27 mouse cellular contexts compared by ENCODE assay signal in the genomic region with DNA sequence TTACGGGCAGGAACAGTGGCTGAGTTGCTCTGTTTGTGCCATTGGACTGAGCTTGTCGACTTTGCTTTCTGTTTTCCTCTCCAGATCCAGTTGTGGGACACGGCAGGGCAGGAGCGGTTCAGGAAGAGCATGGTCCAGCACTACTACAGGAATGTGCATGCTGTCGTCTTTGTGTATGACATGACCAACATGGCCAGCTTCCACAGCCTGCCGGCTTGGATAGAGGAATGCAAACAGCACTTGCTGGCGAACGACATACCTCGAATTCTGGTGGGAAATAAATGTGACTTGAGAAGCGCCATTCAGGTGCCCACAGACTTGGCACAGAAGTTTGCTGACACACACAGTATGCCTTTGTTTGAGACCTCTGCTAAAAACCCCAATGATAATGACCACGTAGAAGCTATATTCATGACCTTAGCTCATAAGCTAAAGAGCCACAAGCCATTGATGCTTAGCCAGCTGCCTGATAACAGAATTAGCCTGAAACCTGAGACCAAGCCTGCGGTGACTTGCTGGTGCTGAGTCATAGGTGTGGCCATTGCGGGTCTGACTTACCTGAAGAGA. TPM values are rescaled to one million over a fixed set of nuclear protein-coding genes. Genes with fewer than 3 reads are reported as not detected.
DNase-seq lines count a peak whose midpoint lies in the region; ATAC-seq lines count a peak whose summit lies in the region.
"Had no signal": no experiment of that assay in that cellular context is flagged by ENCODE, and none has a peak within 500 bp of the region (broad histone marks: within the 10 kb centered on the region; RNA-seq: fewer than 3 reads in every experiment).

No protein-coding gene starts in this region.

- no peaks in the 10 kb centered on the region for H3K4me1 ChIP-seq in heart, embryonic 10.5 days
- peaks cover 4 to 14% of the 10 kb centered on the region in 2 experiments for H3K4me1 ChIP-seq in heart, embryonic 14.5 days (ENCODE audit: control insufficient read depth in 2 of 2, insufficient read depth in 2 of 2, low read length in 2 of 2)
- H3K4me1 ChIP-seq: forebrain, embryonic 10.5 days; kidney, embryonic 15.5 days; limb, embryonic 15.5 days had no signal

- DNase-seq in heart, embryonic 10.5 days (ENCODE audit: low spot score), result peak; percentile 75
- no peak for DNase-seq in heart, adult 11 months
- peak; percentile 21 for DNase-seq in lung, postnatal 36 days
- DNase-seq in lung, postnatal 25 days (ENCODE audit: low spot score), result no peak
- DNase-seq in heart, postnatal 4 days, result peak; percentile 17
- DNase-seq in cerebellum, adult 9-10 months, result no peak
- DNase-seq: adrenal gland, adult 8-10 months; B cell, adult 2 months; cerebellum, adult 11-12 months; cerebellum, postnatal 14 days; forebrain, postnatal 0 days; kidney, adult 11 months; kidney, postnatal 4 days; layer of hippocampus, adult 9-11 months; left cerebral cortex, postnatal 4 days; thymus, postnatal 25 days had no signal

- H3K9me3 ChIP-seq in heart, embryonic 10.5 days, result no peaks in the 10 kb centered on the region
- H3K9me3 ChIP-seq in heart, embryonic 14.5 days (ENCODE audit: control insufficient read depth, low read length), result no peaks in the 10 kb centered on the region
- H3K9me3 ChIP-seq: forebrain, embryonic 10.5 days; kidney, embryonic 15.5 days; limb, embryonic 15.5 days; neural tube, embryonic 13.5 days had no signal

- H3K9ac ChIP-seq in heart, embryonic 14.5 days (ENCODE audit: low read length), result no peak overlapping the region
- H3K9ac ChIP-seq: forebrain, postnatal 0 days; kidney, embryonic 15.5 days; limb, embryonic 15.5 days; liver, embryonic 14.5 days; neural tube, embryonic 13.5 days had no signal

- peaks cover 19% of the 10 kb centered on the region for H3K36me3 ChIP-seq in heart, embryonic 10.5 days
- H3K36me3 ChIP-seq in heart, embryonic 14.5 days (ENCODE audit: control insufficient read depth, insufficient read depth, low read length), result peaks cover 32% of the 10 kb centered on the region

- H3K4me3 ChIP-seq in heart, embryonic 10.5 days, result no peak overlapping the region
- H3K4me3 ChIP-seq in heart, embryonic 14.5 days (ENCODE audit: control insufficient read depth in 1 of 2, insufficient read depth in 1 of 2, low read depth in 1 of 2, low read length in 2 of 2), result no peak overlapping the region
- H3K4me3 ChIP-seq: forebrain, embryonic 10.5 days; kidney, embryonic 15.5 days; limb, embryonic 15.5 days; myocyte; neural tube, embryonic 13.5 days had no signal

- no peak for ATAC-seq in heart, embryonic 14.5 days (ENCODE audit: insufficient number of reproducible peaks, insufficient read depth, low FRiP score, low read depth)
- ATAC-seq: activated CD4-positive, CD25-positive, alpha-beta regulatory T cell, adult 4 months; forebrain, postnatal 0 days; hindbrain, embryonic 16.5 days; midbrain, embryonic 16.5 days had no signal

- no peak overlapping the region for H3K4me2 ChIP-seq in heart, embryonic 14.5 days (ENCODE audit: low read length)
- H3K4me2 ChIP-seq: kidney, embryonic 15.5 days; limb, embryonic 15.5 days; neural tube, embryonic 13.5 days had no signal

- H3K27me3 ChIP-seq in heart, embryonic 10.5 days (ENCODE audit: insufficient read depth, poor library complexity, severe bottlenecking), result no peaks in the 10 kb centered on the region
- H3K27me3 ChIP-seq in heart, embryonic 14.5 days (ENCODE audit: control insufficient read depth, insufficient read depth, low read length), result no peaks in the 10 kb centered on the region
- H3K27me3 ChIP-seq: CH12.LX; kidney, embryonic 15.5 days; limb, embryonic 15.5 days; neural tube, embryonic 13.5 days had no signal

- WGBS in heart, embryonic 10.5 days, result 72% methylated on average over 13 of the region's 13 CpGs
- WGBS in heart, embryonic 14.5 days, result 50% methylated on average over 13 of the region's 13 CpGs

- no peak overlapping the region for H3K27ac ChIP-seq in heart, embryonic 10.5 days
- peak overlapping the region; percentile 10 to 63; a peak in 2 of 4 replicates for H3K27ac ChIP-seq in heart, embryonic 14.5 days (replicated peaks in 1 of 2; ENCODE audit: control insufficient read depth in 1 of 2, insufficient read depth in 1 of 2, low read depth in 2 of 2, low read length in 2 of 2)
- H3K27ac ChIP-seq: forebrain, embryonic 10.5 days; kidney, embryonic 15.5 days; limb, embryonic 15.5 days; liver, embryonic 14.5 days; neural tube, embryonic 13.5 days had no signal

RNA-seq across cellular contexts. Expression of a gene that starts 9.6 kb away (rescaled TPM):
- 15.6 and 16.3 TPM in 2 replicates for polyA plus RNA-seq in heart, embryonic 10.5 days (2016; fragmentation: Nextera tagmentation; extraction: Ambion mirVana)
- 12.9 and 14.1 TPM in 2 replicates for polyA plus RNA-seq in heart, embryonic 14.5 days (2014; fragmentation: Nextera tagmentation; extraction: Ambion mirVana)
- 10 to 100 TPM; 13.6 to 14.3 TPM for total RNA-seq in heart, postnatal 4 days (2021)

Comparison
In these comparisons a context has a peak if more than half of its experiments do, and no peak if none do; other contexts are left out.
1. DNase-seq: peak in heart, embryonic 10.5 days (single experiment), lung, postnatal 36 days (single experiment) and heart, postnatal 4 days (single experiment); none in heart, adult 11 months (single experiment), lung, postnatal 25 days (single experiment) and cerebellum, adult 9-10 months (single experiment).